Mouse (Mus musculus) 3134 (cell line): ENCODE measurements at regions not wholly inside any gene's neighbourhood (a gene's known extent, or its start where the extent isn't known, plus 50 kb on each side); places are given as distances from the start of the nearest gene placed in this dataset.
"Not testable (repeated sequence)": the region's sequence is repeated elsewhere in the genome, so short reads cannot be mapped to it uniquely, and the experiment has no call there.

Source experiments
- DNase-seq: peaks from one replicate; pipeline ENCODE4 v3.0.0-alpha.2; 2011; ENCODE audit warnings: low spot score; ENCODE audit not compliant: insufficient read length; ENCODE audit errors: extremely low read depth

DNA sequence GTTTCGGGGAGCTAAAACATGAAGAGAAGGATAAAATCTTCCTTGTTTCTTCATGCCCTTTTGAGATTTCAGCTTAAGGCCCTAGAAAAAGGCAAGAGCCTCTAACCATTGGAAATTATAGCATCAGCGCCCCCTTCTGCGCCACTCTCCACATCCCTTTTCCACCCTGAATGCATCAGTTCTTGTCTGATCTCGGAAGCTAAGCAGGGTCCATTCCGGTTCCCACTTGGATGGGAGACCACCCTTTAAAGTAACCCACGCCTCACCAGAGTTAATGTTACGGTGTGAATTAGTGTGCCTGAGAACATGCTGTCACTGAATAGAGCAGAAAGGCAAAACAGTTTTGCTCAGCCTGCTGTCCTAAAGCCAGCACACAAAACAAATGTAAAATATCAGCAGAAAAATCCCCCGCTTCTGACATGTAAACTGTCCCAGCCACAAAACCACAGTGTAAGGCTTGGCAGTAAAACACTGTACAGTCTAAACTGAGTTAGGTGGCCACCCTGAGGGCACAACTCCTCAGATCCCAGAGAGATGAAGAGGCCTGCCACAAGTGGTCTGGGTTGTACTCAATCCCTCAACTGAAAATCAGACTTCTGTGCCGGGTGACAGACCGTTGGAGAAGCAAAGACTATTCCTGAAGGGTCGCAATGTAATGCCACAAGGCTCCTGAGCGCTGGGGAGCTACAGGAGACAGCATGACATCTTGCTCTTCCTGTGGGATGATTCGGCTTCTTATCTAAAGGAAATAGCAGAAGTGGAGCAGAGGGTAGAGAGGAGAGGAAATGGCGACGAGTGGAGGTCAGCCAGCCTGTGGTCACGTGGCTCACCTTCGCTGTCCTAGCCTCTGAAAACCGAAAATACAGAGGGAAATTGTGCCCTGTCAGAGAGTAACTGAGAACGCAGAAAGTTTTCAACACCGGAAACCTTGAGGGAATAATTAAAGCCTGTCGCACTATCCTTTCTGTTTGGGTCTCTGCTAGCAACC is 176.2 kb downstream of the Kctd12 start:
- peak; percentile 11 for DNase-seq

DNA sequence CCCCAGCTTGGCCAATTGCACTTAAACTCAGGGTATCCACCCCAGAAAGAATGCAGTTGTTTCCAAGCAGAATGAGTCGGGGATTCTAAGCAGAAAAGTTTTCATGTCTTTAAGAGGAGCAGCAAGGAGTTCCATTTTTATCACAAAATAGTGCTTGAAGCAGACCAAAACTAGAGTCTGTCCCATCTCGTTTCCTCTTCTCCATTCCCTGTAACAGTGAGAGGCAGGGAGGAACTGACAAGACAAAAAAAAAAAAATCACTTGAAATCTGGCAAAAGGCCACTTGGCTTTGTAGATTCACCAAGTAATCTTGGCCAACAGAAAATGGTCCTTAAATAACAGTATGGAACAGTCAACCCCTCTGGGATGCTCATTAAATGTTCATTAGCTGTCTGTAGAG is 186.8 kb downstream of the Kctd12 start:
- no peak for DNase-seq

DNA sequence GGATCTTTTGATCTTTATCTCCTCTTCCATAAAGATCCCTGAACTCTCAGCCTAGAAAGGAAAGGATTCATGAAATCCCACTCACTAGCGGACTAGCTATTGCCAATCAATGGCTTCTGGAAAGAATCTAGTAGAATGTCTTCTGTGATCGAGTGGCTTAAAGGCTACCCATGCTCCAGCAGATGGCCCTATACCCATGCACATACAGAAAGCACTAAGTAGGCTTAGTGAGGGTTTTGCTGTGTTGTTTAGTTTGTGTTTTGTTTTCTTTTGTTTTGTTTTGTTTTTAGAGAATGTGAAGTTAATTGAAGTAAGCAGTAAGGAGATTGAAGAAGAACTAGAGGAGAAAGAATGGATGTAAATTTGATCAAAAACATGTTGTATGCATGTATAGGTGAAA is 187.5 kb downstream of the Kctd12 start:
- DNase-seq: no peak

DNA sequence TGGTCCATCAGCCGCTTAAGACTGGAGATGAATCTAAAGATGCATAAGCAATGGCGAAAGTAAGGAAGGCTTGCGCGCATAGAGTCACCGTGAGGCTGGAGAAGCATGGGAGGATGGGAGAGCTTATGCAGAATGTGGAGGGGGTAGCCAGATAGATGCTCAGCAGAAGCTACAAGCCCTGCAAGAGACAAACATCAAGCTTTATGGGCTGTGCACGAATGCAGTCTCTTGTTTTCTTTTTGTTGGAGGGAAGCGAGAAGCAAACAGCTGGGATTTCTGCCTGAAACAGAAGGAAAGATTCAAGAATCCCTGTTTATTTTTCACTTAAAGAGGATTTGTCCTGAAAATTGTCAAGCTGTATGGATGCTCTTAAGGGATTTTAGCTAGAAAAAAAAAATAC is 188.7 kb downstream of the Kctd12 start:
- no peak for DNase-seq

DNA sequence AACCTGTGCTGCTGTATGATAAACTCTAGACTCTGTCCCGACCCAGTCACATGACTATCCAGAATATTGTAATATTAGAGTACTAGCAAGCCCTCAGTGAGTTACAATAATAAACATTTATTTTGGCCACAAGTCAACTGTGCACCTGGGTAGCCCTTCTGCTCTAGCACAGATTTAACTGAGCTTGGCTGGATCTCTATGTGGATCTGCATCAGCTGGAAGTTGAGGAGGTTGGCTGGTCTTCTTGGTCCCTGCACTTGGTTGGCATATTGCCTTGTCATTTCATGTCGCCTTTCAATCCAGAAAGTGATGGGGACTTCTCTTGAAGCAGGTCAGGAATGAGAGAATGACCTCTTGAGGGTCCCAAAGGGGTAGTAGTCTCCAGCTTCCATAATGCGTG is 191.5 kb downstream of the Kctd12 start:
- DNase-seq: no peak

DNA sequence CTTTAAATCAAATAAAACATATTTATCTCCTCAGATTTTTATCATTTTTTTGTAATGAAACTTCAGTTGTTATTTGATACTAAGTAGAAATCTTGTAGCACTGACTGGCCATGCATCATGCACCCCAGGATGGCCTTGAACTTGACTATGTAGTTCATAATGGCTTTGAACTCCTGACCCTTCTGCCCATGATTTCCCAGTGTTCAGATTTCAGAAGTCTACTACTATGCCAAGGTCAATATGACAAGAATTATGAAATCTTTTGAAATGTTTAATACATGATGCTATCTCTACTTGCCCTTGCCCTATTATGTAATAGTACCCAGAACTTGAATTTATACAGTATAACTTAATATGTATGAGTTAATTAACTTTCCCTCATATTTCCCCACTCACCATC is 200.2 kb downstream of the Kctd12 start:
- no peak for DNase-seq

DNA sequence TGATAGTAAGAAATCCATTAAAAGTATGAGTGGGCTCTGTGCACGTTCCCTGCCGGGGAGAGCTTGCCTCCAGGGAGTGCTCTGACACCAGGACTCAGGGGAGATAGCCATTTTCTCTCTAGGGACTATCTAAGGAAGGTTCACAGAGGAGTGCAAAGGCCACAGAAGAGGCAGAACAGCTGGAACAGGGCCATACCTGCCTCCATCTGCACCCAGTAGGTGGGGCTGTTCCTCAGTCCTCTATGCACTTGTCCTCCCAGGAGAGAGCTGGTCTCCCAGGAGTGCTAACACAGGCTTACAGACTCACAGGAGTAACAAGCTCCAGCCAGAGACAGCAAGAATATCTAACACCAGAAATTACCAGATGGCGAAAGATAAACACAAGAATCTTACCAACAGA is 212.7 kb downstream of the Kctd12 start:
- no peak for DNase-seq

DNA sequence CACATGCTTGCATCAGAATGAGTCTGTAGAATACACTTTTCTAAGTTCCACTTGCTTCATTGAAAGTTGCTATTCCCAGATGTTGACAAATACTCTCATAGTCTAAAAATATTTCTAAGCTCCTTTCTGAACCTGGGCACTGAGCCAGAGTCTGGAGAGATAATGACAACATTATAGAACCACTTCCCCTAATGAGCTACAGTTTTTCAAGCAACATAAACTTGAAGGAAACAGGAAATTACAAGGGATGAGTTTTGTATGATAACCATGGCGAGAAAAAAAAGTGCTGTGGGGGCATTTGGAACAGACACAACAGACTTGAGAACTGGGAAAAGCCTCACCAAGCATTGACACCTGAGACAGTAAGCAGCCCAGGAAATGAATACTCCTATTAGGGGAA is 233.8 kb downstream of the Kctd12 start:
- no peak for DNase-seq

DNA sequence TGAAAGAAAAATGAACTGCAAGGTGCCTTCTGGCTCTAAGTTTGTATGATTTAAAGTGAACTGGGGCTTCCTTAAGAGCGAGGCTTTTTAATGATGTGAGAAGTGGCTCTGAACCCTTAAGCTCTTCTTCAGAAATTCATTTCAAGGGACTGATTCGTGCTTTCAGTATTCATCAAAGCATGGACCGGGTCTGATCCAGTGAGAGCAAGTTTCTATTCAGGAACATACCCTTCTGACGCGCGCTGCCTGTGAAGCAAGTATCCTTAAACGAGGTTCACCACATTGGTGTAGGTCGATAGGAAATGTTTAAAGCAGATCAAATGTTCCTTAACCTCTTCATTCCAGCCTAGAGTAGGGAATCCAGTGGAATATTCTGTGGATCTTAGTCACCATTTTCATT is 240.1 kb downstream of the Kctd12 start:
- DNase-seq: no peak

DNA sequence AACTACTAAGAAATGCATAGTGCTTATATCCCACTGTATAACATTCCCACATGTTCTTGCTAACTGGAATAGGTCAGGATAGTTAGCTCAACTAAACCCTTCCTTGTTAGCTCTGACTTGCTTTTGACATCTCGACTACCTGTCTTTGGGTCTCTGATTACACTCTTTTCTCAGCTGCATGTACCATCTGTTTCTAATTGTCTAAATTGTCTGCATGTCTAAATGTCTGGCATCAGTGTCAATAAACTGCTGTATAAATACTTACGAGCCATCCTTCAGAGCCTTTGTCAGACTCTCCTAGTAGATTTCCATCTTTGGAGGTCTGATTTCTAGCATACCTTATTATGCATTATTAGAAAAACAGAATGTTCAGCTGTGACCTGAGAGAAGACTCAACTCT is 245.8 kb downstream of the Kctd12 start:
- no peak for DNase-seq

DNA sequence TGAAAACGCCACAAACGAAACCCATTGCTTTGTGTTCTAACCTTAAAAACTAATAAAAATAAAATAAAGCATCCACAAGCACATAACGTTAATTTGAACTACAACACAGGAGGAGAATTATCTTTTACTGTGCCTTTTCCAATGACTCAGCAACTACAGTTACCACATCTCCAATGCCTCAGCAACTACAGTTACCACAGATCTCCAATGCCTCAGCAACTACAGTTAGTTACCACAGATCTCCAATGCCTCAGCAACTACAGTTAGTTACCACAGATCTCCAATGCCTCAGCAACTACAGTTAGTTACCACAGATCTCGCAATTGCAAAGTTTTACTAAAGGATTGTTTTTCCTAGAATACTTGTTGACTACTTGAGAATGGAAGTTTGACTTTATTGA is 248.7 kb downstream of the Kctd12 start:
- not testable (repeated sequence) for DNase-seq

DNA sequence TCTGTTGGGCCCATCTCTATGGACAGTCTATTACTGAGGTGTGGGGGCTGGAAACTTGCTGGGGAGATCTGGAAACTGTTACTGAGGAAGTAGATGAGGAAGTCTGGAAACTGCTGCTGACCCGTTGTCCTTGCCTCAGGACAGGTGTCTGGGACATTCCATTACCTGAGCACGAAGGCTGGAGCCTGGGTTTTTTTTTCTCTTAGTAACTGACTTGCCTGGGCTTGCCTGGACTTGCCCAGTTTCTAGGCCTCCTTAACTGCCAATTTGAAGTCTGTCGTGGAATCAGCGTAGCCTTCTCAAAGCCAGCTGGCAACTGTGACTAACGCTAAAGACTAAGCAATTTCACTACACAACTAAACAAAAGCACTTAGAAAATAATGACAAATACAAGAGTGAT is 250.7 kb downstream of the Kctd12 start:
- DNase-seq: no peak

DNA sequence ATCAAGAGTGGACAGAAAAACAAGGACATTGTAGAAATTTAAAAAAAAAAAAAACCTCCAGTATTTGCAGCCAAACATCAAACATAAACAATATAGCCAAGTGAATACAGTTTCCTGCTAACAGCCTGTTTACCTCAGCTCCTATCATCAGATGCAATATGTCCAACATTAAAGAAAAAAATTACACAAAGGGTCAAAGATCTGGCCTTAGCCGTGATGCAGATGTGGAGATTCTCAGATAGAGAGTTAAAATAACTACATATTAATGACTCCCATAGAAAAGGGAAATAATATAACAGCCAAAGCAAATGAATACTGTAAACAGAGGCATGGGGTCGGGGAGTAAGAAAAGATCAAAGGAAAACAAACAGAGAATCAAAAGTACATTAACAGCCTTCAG is 259.8 kb downstream of the Kctd12 start:
- DNase-seq: no peak

DNA sequence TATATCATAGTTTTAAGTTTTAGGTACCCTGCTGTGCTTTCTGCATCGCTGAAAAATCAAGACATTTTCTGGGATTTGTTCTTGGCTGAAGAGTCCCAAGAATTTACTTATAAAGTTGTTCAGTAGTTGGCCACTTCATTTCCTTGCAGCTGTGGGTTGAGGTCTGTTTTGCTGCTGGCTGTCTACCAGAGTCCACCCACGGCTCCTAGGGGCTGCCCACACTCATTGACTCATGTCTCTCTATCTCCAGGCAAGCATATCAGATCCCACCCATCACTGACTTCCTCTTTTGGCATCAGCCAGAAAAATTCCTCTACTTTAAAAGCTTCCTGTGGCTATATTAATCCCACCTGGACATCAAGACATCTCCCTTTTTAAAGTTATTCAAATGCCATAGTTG is 263.9 kb downstream of the Kctd12 start:
- DNase-seq: no peak

DNA sequence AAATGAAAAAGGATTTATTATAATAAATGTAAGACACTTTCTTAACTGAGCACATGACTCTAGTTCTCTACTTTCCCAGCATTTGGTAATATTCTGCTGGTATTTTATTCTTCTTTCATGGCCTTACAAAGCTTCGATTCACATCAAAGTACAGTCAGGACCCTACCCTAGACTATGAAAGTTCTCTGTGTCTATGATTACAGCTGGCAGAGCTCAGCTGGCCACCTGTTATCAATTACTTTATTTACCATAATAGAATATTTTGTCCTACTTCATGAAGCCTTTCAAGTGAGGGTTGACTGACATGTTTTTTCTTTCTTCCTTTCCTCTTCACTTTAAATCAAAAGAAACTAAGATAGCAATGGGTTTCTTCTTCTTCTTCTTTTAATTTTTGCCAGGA is 269.8 kb downstream of the Kctd12 start:
- no peak for DNase-seq

DNA sequence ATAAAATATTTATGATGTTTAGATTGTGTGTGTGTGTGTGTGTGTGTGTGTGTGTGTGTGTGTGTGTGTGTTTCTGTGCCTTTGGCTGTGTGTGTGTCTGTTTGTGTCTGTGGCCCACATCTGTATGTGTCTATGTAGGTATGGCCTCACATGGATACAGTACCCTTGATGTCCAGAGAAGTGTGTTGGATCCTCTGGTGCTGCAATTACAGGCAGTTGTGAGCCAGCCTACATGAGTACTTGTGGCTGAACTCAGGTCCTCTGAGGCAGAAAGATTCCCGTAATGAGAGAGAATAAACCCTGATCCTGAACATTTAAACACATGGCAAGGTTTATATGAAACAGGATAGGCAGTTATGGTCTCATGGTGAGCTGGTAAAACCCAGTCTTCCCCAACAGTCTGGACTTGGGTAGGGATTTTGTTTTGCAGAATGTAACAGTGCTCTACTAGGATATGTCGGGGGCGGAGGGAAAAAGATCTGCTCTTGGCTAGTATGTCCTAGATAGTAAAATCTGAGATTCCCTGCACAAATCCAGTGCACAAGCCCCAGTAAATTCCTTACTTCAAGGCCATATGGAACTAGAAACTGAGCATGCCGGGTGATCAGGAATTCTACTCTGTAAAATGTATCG is 275.6 kb downstream of the Kctd12 start:
- no peak for DNase-seq

DNA sequence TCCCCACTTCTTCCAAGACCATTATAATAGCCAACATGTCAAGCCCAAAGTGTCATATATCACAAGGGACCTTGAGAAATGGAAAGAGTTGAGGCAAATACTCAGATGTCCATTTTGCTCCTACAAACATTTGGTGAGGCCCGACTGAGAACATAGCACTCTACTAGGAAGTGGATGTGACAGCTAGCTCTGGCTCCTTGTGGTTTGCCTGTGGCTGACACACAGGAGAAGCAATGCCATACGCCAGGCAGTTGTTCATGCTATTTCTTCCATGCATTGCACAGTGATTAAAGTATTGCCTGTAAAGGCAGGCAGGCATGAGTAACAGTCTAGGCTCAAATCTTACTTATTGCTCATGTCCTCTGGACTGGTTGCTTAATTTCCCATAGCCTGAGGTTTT is 281.3 kb downstream of the Kctd12 start:
- no peak for DNase-seq

DNA sequence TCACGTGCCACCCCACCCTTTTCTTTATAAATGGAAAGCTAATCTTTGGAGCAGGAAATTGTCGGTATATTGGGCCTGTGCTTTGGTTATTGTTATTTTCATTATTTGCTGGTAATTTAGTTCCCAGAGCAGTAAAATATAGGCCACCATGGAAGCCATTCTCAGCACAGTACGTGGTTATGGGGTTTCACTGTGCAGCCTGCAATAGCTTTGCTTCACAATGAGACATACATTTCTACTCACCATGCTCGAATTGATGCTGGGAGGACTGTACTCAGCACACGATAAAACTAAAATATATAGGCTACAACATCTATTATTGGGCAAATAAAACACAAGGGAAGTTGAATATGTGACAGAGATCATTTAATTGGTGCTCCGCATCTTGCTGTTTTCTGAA is 282.0 kb downstream of the Kctd12 start:
- DNase-seq: no peak

DNA sequence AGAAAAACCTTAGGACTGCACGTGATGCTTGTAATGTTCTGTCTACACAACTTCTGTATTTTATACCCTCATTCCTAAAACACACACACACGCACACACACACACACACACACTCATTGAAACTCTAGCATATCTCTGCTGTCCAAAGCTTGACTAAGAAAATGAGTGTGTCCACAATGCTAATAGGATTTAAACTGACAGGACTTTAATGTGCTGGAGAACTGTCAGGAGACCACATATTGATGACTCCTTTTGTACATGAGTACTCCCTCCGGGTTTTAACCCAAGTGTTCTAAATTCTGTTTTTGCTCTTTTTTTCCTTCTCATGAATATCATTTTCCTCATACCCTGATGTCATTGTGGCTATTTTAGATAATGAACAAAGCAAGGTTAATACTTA is 283.4 kb downstream of the Kctd12 start:
- DNase-seq: no peak

DNA sequence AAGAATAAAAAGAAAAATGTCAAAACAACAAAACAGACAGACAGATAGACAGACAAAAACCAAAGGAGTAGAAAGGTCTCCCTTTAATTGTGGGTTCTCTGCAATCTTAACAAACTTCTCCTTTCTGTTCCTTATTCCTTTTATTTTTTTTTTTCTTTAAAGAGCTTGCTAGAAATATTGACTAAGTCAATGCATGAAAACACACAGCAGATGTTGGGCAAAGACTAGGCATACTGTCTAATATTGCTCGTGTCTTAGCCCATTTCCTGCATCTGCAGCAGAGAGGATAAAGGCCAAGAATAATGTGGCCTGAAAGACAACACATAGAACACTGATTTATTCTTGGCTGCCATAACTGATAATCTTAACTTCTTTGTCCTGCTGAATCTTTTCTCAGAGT is 295.6 kb downstream of the Kctd12 start:
- DNase-seq: no peak

DNA sequence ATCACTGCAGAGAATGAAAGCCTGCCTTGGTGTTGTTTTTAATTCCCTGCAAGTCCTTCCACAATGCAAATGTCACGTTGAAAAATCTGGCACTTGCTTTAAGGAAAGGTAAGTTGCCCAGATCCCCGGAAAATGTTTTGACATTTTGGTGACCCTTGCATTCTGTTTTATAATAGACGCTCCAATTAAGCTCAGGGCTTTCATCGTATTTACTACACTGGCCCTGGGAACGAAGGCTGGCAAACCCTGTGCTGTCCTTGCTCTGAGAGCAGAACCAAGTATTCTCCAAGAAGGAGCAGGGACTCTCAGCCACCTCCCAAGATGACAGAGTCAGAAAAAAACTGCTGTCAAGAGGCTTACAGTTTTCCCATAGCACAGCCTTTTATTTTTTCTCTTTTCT is 305.9 kb downstream of the Kctd12 start:
- no peak for DNase-seq

DNA sequence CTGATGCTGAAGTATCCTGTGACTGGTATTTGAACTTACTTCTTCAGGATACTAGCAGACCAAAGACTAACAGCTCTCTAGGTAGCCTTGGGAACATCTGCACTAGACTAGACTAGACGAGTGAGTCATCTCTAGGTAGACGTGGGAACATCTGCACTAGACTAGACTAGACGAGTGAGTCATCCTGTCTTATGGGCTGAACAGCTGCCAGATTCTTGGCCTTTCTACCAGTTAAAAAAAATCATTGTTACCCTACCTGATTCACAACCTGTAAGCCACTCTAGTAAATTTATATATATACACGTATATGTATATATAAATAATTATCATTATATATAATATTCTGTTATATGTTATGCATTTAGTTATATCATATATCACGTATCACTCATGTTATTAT is 307.8 kb downstream of the Kctd12 start:
- DNase-seq: no peak
